ENCODE assay signal across 15 mouse cellular contexts in the genomic region with DNA sequence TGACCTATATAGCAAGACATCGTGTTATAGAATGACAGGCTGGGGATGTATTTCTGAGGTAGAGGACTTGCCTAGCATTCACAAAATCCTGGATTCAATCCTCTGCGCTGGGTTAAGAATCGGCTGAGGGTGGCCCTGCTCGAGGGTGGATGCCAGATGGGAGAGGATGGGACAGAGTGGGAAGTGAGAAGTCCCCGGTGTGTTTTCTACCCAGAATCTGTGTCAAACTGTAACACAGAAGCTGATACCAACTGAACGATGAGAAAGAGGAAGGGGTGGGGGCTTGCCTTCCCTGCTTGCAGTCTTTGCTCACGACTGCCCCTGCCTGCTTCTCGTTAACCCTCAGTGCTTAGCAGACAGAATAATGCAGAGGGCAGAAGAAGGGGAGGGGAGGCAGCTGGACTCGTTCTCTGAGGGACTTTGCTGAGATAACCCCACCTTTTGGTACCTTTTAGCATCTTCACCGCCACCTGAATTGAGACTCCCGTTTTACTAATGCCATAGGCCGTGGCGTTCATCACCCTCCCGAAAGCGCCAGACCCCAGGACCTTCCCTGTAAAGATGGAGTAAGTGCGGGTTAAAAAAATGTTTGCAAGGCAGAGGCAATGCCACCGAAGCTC. TPM values are rescaled to one million over a fixed set of nuclear protein-coding genes. Genes with fewer than 3 reads are reported as not detected.
A peak's percentile ranks its signal among the peaks of the same experiment; 100 is the strongest.
DNase-seq lines count a peak whose midpoint lies in the region; ATAC-seq and TF ChIP-seq lines count a peak whose summit lies in the region.
"Had no signal": no experiment of that assay in that cellular context is flagged by ENCODE, and none has a peak within 500 bp of the region (broad histone marks: within the 10 kb centered on the region; RNA-seq: fewer than 3 reads in every experiment).

No protein-coding gene starts in this region.

- no peak for TF ChIP-seq CTCF in forebrain, postnatal 0 days (IDR thresholded peaks at IDR 0.05; ENCODE audit: low read depth)

- H3K4me3 ChIP-seq in forebrain, postnatal 0 days (ENCODE audit: low read depth, low read length) = no peak overlapping the region
- H3K4me3 ChIP-seq in forebrain, embryonic 10.5 days = no peak overlapping the region
- H3K4me3 ChIP-seq: midbrain, embryonic 12.5 days had no signal

- intact Hi-C loops in left cerebral cortex, postnatal 14 days (cut with DNase I) = no loop called here

- no peak overlapping the region for H3K27ac ChIP-seq in forebrain, postnatal 0 days (ENCODE audit: low read depth, low read length)
- no peak overlapping the region for H3K27ac ChIP-seq in forebrain, embryonic 10.5 days
- H3K27ac ChIP-seq: midbrain, embryonic 12.5 days had no signal

- no peaks in the 10 kb centered on the region for H3K4me1 ChIP-seq in forebrain, postnatal 0 days (ENCODE audit: insufficient read depth)
- no peaks in the 10 kb centered on the region for H3K4me1 ChIP-seq in forebrain, embryonic 10.5 days
- H3K4me1 ChIP-seq: midbrain, embryonic 12.5 days had no signal

- 66% methylated on average over 16 of the region's 17 CpGs for WGBS in forebrain, postnatal 0 days
- WGBS in forebrain, embryonic 10.5 days = 65% methylated on average over 17 of the region's 17 CpGs

- no peaks in the 10 kb centered on the region for H3K27me3 ChIP-seq in forebrain, postnatal 0 days (ENCODE audit: insufficient read depth, low read length)
- H3K27me3 ChIP-seq in forebrain, embryonic 10.5 days (ENCODE audit: poor library complexity, severe bottlenecking) = no peaks in the 10 kb centered on the region
- H3K27me3 ChIP-seq: midbrain, embryonic 12.5 days had no signal

- H3K4me2 ChIP-seq in forebrain, postnatal 0 days (ENCODE audit: low read depth) = no peak overlapping the region
- H3K4me2 ChIP-seq: lung, embryonic 14.5 days; midbrain, embryonic 12.5 days had no signal

- no peak for DNase-seq in forebrain, postnatal 0 days
- DNase-seq in forebrain, embryonic 10.5 days (ENCODE audit: extremely low spot score, low spot score) = no peak
- peak; percentile 22 for DNase-seq in thymus, postnatal 14 days
- no peak for DNase-seq in thymus, postnatal 10 days (ENCODE audit: low spot score in 2 of 2)
- DNase-seq in left cerebral cortex, postnatal 14 days (ENCODE audit: low spot score in 2 of 2) = peak; percentile 66 to 73
- DNase-seq in urinary bladder, postnatal 14 days (ENCODE audit: low spot score) = no peak
- DNase-seq in cerebellum, postnatal 14 days = no peak
- DNase-seq: kidney, adult 8-10 months; lung, embryonic 14.5 days had no signal

- H3K9ac ChIP-seq in forebrain, postnatal 0 days = no peak overlapping the region
- H3K9ac ChIP-seq: lung, embryonic 14.5 days; midbrain, embryonic 12.5 days had no signal

- H3K9me3 ChIP-seq in forebrain, postnatal 0 days (ENCODE audit: low read length) = no peaks in the 10 kb centered on the region
- H3K9me3 ChIP-seq in forebrain, embryonic 10.5 days = no peaks in the 10 kb centered on the region
- H3K9me3 ChIP-seq: G1E; midbrain, embryonic 12.5 days had no signal

- peak; percentile 40 for ATAC-seq in forebrain, postnatal 0 days
- ATAC-seq in erythroblast, adult 5-6 weeks (replicated peaks; ENCODE audit: low FRiP score, poor library complexity, severe bottlenecking) = no peak

- H3K36me3 ChIP-seq in forebrain, postnatal 0 days (ENCODE audit: insufficient read depth) = no peaks in the 10 kb centered on the region
- no peaks in the 10 kb centered on the region for H3K36me3 ChIP-seq in forebrain, embryonic 10.5 days (replicated peaks)
- H3K36me3 ChIP-seq: G1E; midbrain, embryonic 12.5 days had no signal

RNA-seq across cellular contexts. Expression of a gene that starts 32.0 kb away (rescaled TPM):
- total RNA-seq in forebrain, postnatal 0 days (2014; rRNA removed) = not detected in 2 replicates
- not detected in 2 replicates for polyA plus RNA-seq in forebrain, postnatal 0 days (2015; fragmentation: Nextera tagmentation; extraction: Ambion mirVana)
- not detected in 2 replicates for polyA plus RNA-seq in forebrain, embryonic 10.5 days (2016; fragmentation: Nextera tagmentation; extraction: Ambion mirVana)
- total RNA-seq in left cerebral cortex, postnatal 14 days (2021) = not detected
- not detected in 2 replicates for total RNA-seq in erythroblast, adult 5-6 weeks (2015; ENCODE audit: low replicate concordance)
- total RNA-seq in erythroblast, adult 5-6 weeks (2017; ENCODE audit: low replicate concordance) = not detected in 2 replicates
- total RNA-seq: G1E; hematopoietic stem cell, adult 5-6 weeks had no signal
- polyA plus RNA-seq: G1E; limb, embryonic 11.5 days; lung, embryonic 14.5 days; midbrain, embryonic 12.5 days; neural tube, embryonic 14.5 days had no signal

RNA-seq across cellular contexts. Expression of a gene that starts 46.0 kb away (rescaled TPM):
- 0.77 and 0.86 TPM in 2 replicates for total RNA-seq in forebrain, postnatal 0 days (2014; rRNA removed)
- 0.35 and 0.68 TPM in 2 replicates for polyA plus RNA-seq in forebrain, postnatal 0 days (2015; fragmentation: Nextera tagmentation; extraction: Ambion mirVana)
- polyA plus RNA-seq in forebrain, embryonic 10.5 days (2016; fragmentation: Nextera tagmentation; extraction: Ambion mirVana) = 0.04 TPM in 1 of 2 replicates, not detected in the other
- 1 to 10 TPM; 3.7 to 4.4 TPM for total RNA-seq in left cerebral cortex, postnatal 14 days (2021)
- total RNA-seq in erythroblast, adult 5-6 weeks (2015; ENCODE audit: low replicate concordance) = 0.84 and 1.9 TPM in 2 replicates
- 2.8 and 4.7 TPM in 2 replicates for total RNA-seq in erythroblast, adult 5-6 weeks (2017; ENCODE audit: low replicate concordance)
- polyA plus RNA-seq: G1E had no signal

RNA-seq across cellular contexts. Expression of a gene that starts 47.2 kb away (rescaled TPM):
- not detected in 2 replicates for total RNA-seq in forebrain, postnatal 0 days (2014; rRNA removed)
- polyA plus RNA-seq in forebrain, postnatal 0 days (2015; fragmentation: Nextera tagmentation; extraction: Ambion mirVana) = not detected in 2 replicates
- polyA plus RNA-seq in forebrain, embryonic 10.5 days (2016; fragmentation: Nextera tagmentation; extraction: Ambion mirVana) = not detected in 2 replicates
- total RNA-seq in left cerebral cortex, postnatal 14 days (2021) = not detected
- not detected in 2 replicates for total RNA-seq in erythroblast, adult 5-6 weeks (2015; ENCODE audit: low replicate concordance)
- total RNA-seq in erythroblast, adult 5-6 weeks (2017; ENCODE audit: low replicate concordance) = not detected in 2 replicates
- total RNA-seq: G1E had no signal
- polyA plus RNA-seq: G1E; limb, embryonic 11.5 days; lung, embryonic 14.5 days; midbrain, embryonic 12.5 days; neural tube, embryonic 14.5 days had no signal

Comparison
In these comparisons a context has a peak if more than half of its experiments do, and no peak if none do; other contexts are left out.
1. DNase-seq: peak in thymus, postnatal 14 days (single experiment) and left cerebral cortex, postnatal 14 days (2 of 2); none in forebrain, postnatal 0 days (single experiment), forebrain, embryonic 10.5 days (single experiment), thymus, postnatal 10 days (0 of 2), urinary bladder, postnatal 14 days (single experiment) and cerebellum, postnatal 14 days (0 of 2).